Mouse (Mus musculus): ENCODE data around the gene Fntb.

The Fntb gene

DNA sequence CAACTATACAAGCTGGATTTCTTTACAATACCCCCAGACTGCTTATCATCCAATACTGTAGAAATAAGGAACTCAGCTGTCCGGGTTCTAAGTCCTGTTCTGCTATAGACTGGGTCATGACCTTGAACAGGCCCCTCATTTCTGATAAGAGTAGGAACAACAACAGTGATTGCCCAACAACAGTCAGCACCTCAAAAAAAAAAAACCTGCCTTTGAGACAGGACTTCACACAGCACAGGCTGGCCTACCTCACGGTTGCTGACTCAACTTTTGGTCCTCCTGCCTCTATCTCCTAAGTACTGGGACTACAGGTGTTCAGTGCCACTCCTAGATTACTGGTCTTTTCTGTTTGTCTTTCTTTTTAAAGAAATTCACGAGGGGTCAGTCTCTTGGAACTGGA lies 183.4 kb downstream of the Fntb start:
- in situ Hi-C loops (cut with MseI, MboI) = no loop called here

- in situ Hi-C loops (cut with MseI, MboI) = no loop called here
Measured at GRCm38 (mm10) chr12:76950330-76950729, 184.9 kb downstream of the Fntb start.

- in situ Hi-C loops (cut with MseI, MboI) = no loop called here
Measured at GRCm38 (mm10) chr12:76953750-76954363, 188.5 kb downstream of the Fntb start.

- in situ Hi-C loops (cut with MseI, MboI) = no loop called here
Measured at GRCm38 (mm10) chr12:76954698-76955423, 189.5 kb downstream of the Fntb start.

DNA sequence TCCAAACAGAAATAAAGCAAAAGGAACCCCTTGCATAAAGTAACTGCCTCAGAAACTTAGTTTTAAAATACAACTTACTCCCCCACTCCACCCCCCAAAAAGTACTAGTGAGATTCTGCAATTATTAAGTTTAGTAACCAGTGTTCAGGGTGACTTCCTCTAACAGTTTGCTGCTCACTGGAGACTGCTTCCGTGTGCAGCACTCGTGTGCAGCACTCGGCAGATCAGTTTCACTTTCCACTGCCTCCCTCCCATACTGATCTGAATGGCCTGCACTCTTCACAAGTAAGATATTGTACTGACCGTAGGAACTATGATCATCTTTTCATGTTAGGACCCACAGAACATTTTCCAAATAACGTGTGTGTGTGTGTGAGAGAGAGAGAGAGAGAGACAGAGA lies 192.3 kb downstream of the Fntb start:
- in situ Hi-C loops (cut with MseI, MboI) = no loop called here

- in situ Hi-C loops (cut with MseI, MboI) = no loop called here
Measured at GRCm38 (mm10) chr12:76961052-76961931, 195.9 kb downstream of the Fntb start.

DNA sequence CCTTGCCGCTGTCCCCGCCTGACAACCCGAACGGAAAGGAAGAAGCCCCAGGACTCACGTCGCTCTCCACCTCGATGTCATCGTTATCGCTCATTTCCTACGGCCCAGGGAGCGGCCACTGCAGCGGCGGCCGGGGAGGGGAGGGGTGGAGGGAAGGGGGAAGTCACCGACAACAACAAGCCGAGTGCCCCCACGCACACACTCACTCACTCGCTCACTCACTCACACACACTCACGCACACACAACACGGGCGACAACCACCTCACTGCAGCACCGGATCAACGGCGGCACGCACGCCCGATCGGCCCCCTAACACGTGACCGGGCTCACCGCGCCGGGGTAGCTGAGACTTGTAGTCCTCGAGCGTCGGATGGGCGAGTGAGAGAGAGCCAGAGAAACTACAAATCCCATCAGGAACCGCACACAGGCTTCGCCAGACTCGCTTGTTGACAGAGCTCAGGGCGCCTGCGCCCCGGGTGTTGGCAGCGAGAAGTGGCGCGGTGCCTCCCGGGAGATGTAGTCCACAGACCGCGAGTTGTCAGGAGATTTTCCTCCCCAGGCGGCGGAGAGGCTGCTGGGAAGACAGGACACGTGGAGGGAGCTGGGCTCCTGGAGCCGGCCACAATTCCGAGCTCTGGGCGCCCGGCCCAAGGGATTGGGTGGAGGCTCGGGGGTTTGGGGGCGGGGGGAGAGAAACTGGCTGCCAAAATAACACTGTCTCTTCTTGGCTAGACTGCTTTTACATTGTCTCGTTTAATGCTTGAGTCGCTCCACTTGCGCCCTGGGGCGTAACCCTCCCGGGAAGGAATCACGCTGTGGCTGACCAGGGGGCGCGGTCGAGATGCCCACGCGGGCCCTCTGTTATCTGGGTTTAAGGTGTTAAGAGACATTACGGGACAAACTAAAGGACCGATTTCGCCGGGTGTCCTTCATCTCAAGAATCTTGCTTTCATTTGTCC lies 196.8 kb downstream of the Fntb start, which contains the start of gene Max:
Gene Max, minus strand, starts transcription at position 270 of the 960 bp plus-strand sequence.
- in situ Hi-C loops (cut with MseI, MboI) = no loop called here

- in situ Hi-C loops (cut with MseI, MboI) = no loop called here
Measured at GRCm38 (mm10) chr12:76965089-76965488, 199.7 kb downstream of the Fntb start.

DNA sequence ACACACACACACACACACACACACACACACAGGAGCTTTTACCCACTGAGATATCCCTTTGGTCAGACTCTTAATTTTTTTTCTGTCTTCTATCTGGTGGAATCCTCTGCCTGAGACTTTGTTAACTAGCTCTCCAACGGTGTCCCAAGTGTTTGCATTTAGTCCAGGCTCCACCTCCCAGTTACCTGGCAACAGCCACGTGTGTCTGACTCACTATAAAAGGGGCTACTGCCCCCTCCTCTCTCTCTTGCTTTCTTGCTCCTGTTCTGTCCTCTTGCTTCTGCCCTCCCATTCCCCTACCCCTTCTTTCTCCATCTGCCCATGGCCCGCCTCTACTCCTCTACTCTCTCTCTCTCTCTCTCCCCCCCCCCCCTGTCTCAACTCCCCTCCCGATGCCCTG lies 200.5 kb downstream of the Fntb start:
- in situ Hi-C loops (cut with MseI, MboI) = no loop called here

Measured in mouse trophoblast stem cell (cell line).